Mouse (Mus musculus): ENCODE data around the gene C8g. TPM values are rescaled to one million over a fixed set of nuclear protein-coding genes. Genes with fewer than 3 reads are reported as not detected.

C8g gene
- polyA plus RNA-seq, 1 experiment from 2014 or later = 5.2 TPM

GRCm38 (mm10) chr2:25487965-25488670 lies 13.4 kb downstream of the C8g start:
- H3K27me3 ChIP-seq = no peaks in the 10 kb centered on the region
- ATAC-seq = no peak
- ChIA-PET CTCF (interaction anchor here (1.5 to 1.9 kb wide), 2 partner anchors 64 to 67 kb away, joined by 4 read pairs; no protein-coding TSS in a partner anchor), POLR2A (no interaction called here)
- no peak for DNase-seq (ENCODE audit: low read depth, low spot score)
- no peak for TF ChIP-seq CTCF (IDR thresholded peaks at IDR 0.05)
- in situ Hi-C loops (cut with MboI; ENCODE audit: low pct_unique_long_range_greater_than_20kb) = no loop called here

- TF ChIP-seq CTCF (IDR thresholded peaks at IDR 0.05) = no peak
- POLR2A ChIA-PET = no interaction called here
- DNase-seq (ENCODE audit: low read depth, low spot score) (no peak), ATAC-seq (no peak)
- in situ Hi-C loops (cut with MboI; ENCODE audit: low pct_unique_long_range_greater_than_20kb) = loop anchor here (5.0 kb wide), 1 partner anchor 53 kb away; no protein-coding TSS in a partner anchor
- no peaks in the 10 kb centered on the region for H3K27me3 ChIP-seq
- CTCF ChIA-PET = interaction anchor here (1.0 to 1.7 kb wide), 3 partner anchors 13 to 64 kb away, joined by 3 to 9 read pairs (median 4); no protein-coding TSS in a partner anchor
Observed at GRCm38 (mm10) chr2:25484901-25485647, 16.4 kb downstream of the C8g start.

GRCm38 (mm10) chr2:25482969-25483368 lies 18.6 kb downstream of the C8g start:
- in situ Hi-C loops (cut with MboI; ENCODE audit: low pct_unique_long_range_greater_than_20kb) = loop anchor here (5.0 kb wide), 1 partner anchor 51 kb away; no protein-coding TSS in a partner anchor
- no peak for TF ChIP-seq CTCF (IDR thresholded peaks at IDR 0.05)
- ATAC-seq (no peak), DNase-seq (ENCODE audit: low read depth, low spot score) (no peak)
- ChIA-PET POLR2A (interaction anchor here (0.6 kb wide), 1 partner anchor 79 kb away, joined by 3 read pairs; no protein-coding TSS in a partner anchor), CTCF (interaction anchor here (0.8 to 6.3 kb wide), 7 partner anchors 10 to 66 kb away, joined by 3 to 36 read pairs (median 4); partner anchors contain the start of gene Fut7)
- no peaks in the 10 kb centered on the region for H3K27me3 ChIP-seq

GRCm38 (mm10) chr2:25480541-25480940 lies 21.0 kb downstream of the C8g start:
- in situ Hi-C loops (cut with MboI; ENCODE audit: low pct_unique_long_range_greater_than_20kb) = loop anchor here (5.0 kb wide), 1 partner anchor 48 kb away; no protein-coding TSS in a partner anchor
- TF ChIP-seq CTCF (IDR thresholded peaks at IDR 0.05) = no peak
- no peak for ATAC-seq
- CTCF ChIA-PET = interaction anchor here (0.9 to 6.3 kb wide), 8 partner anchors 11 to 58 kb away, joined by 3 to 36 read pairs (median 4); partner anchors contain the start of genes Fut7 and Ptgds
- POLR2A ChIA-PET = interaction anchor here (1.1 kb wide), 1 partner anchor 52 kb away, joined by 3 read pairs; the partner anchor contains the start of gene Abca2
- DNase-seq (ENCODE audit: low read depth, low spot score) = no peak
- no peaks in the 10 kb centered on the region for H3K27me3 ChIP-seq

GRCm38 (mm10) chr2:25479551-25480311 lies 21.8 kb downstream of the C8g start:
- no peak for ATAC-seq
- TF ChIP-seq CTCF (IDR thresholded peaks at IDR 0.05) = no peak

GRCm38 (mm10) chr2:25477967-25478675 lies 23.4 kb downstream of the C8g start:
- DNase-seq (ENCODE audit: low read depth, low spot score) = no peak
- no peak for ATAC-seq
- ChIA-PET POLR2A (interaction anchor here (0.5 kb wide), 1 partner anchor 57 kb away, joined by 7 read pairs; no protein-coding TSS in a partner anchor), CTCF (interaction anchor here (1.1 to 6.3 kb wide), 4 partner anchors 15 to 250 kb away, joined by 3 to 36 read pairs (median 5); partner anchors contain the start of genes Fut7 and Lcn12)
- no peaks in the 10 kb centered on the region for H3K27me3 ChIP-seq
- no peak for TF ChIP-seq CTCF (IDR thresholded peaks at IDR 0.05)
- in situ Hi-C loops (cut with MboI; ENCODE audit: low pct_unique_long_range_greater_than_20kb) = no loop called here

More at GRCm38 (mm10) chr2:25479551-25480311, 21.8 kb downstream of the C8g start:
- no peak for DNase-seq (ENCODE audit: low read depth, low spot score)
- ChIA-PET CTCF (interaction anchor here (0.7 to 6.3 kb wide), 5 partner anchors 13 to 57 kb away, joined by 3 to 36 read pairs (median 4); partner anchors contain the start of genes Fut7 and Lcn12), POLR2A (interaction anchor here (0.6 kb wide), 1 partner anchor 151 kb away, joined by 3 read pairs; no protein-coding TSS in a partner anchor)
- H3K27me3 ChIP-seq = no peaks in the 10 kb centered on the region
- in situ Hi-C loops (cut with MboI; ENCODE audit: low pct_unique_long_range_greater_than_20kb) = loop anchor here (5.0 kb wide), 1 partner anchor 47 kb away; no protein-coding TSS in a partner anchor

GRCm38 (mm10) chr2:25477541-25477940 lies 24.0 kb downstream of the C8g start:
- H3K27me3 ChIP-seq = no peaks in the 10 kb centered on the region
- in situ Hi-C loops (cut with MboI; ENCODE audit: low pct_unique_long_range_greater_than_20kb) = no loop called here
- ChIA-PET CTCF (interaction anchor here (1.0 to 1.6 kb wide), 3 partner anchors 19 to 55 kb away, joined by 3 to 6 read pairs (median 3); no protein-coding TSS in a partner anchor), POLR2A (no interaction called here)
- no peak for ATAC-seq
- TF ChIP-seq CTCF (IDR thresholded peaks at IDR 0.05) = no peak
- no peak for DNase-seq (ENCODE audit: low read depth, low spot score)

GRCm38 (mm10) chr2:25472550-25472949 lies 29.0 kb downstream of the C8g start:
- no peaks in the 10 kb centered on the region for H3K27me3 ChIP-seq
- no peak for ATAC-seq
- no peak for DNase-seq (ENCODE audit: low read depth, low spot score)
- CTCF ChIA-PET = interaction anchor here (1.0 kb wide), 1 partner anchor 11 kb away, joined by 3 read pairs; no protein-coding TSS in a partner anchor
- in situ Hi-C loops (cut with MboI; ENCODE audit: low pct_unique_long_range_greater_than_20kb) = no loop called here
- no peak for TF ChIP-seq CTCF (IDR thresholded peaks at IDR 0.05)
- POLR2A ChIA-PET = no interaction called here

- ATAC-seq = no peak
Observed at GRCm38 (mm10) chr2:25469969-25470368, 31.6 kb downstream of the C8g start, which contains the start of gene Ptgds. Gene Ptgds (minus strand): TSS chr2:25470046.

More at GRCm38 (mm10) chr2:25469969-25470368, 31.6 kb downstream of the C8g start, which contains the start of gene Ptgds:
- in situ Hi-C loops (cut with MboI; ENCODE audit: low pct_unique_long_range_greater_than_20kb) = no loop called here
- no peak for TF ChIP-seq CTCF (IDR thresholded peaks at IDR 0.05)
- H3K27me3 ChIP-seq = no peaks in the 10 kb centered on the region
- no peak for DNase-seq (ENCODE audit: low read depth, low spot score)
- POLR2A ChIA-PET = no interaction called here
- CTCF ChIA-PET = interaction anchor here (0.7 kb wide), 1 partner anchor 11 kb away, joined by 3 read pairs; no protein-coding TSS in a partner anchor
